Mouse (Mus musculus) lung, postnatal 36 days (tissue): ENCODE measurements around the gene Efnb3.
"Not testable (repeated sequence)": the region's sequence is repeated elsewhere in the genome, so short reads cannot be mapped to it uniquely, and the experiment has no call there.

Experiments
- DNase-seq: peaks from one replicate; pipeline ENCODE4 v3.0.0; 2022; ENCODE audit warnings: mixed read lengths

The Efnb3 gene

GRCm38 (mm10) chr11:69549060-69549656 is 10.8 kb downstream of the Efnb3 start, which contains the start of gene Dnah2:
Gene Dnah2 (minus strand): TSS chr11:69549110.
- no peak for DNase-seq

- DNase-seq: peak; percentile 54
Measured at GRCm38 (mm10) chr11:69547071-69547470, 12.9 kb downstream of the Efnb3 start.

GRCm38 (mm10) chr11:69546423-69547053 is 13.5 kb downstream of the Efnb3 start:
- DNase-seq: peak; percentile 81

GRCm38 (mm10) chr11:69545957-69546356 is 14.0 kb downstream of the Efnb3 start:
- no peak for DNase-seq

GRCm38 (mm10) chr11:69543598-69543997 is 16.4 kb downstream of the Efnb3 start:
- DNase-seq: no peak

- not testable (repeated sequence) for DNase-seq
Measured at GRCm38 (mm10) chr11:69541741-69542140, 18.3 kb downstream of the Efnb3 start.

GRCm38 (mm10) chr11:69540700-69541099 is 19.3 kb downstream of the Efnb3 start:
- DNase-seq: no peak

GRCm38 (mm10) chr11:69534990-69535389 is 25.0 kb downstream of the Efnb3 start:
- DNase-seq: no peak

- DNase-seq: no peak
Measured at GRCm38 (mm10) chr11:69532480-69533150, 27.4 kb downstream of the Efnb3 start.

- DNase-seq: not testable (repeated sequence)
Measured at GRCm38 (mm10) chr11:69530755-69531154, 29.2 kb downstream of the Efnb3 start.

- DNase-seq: not testable (repeated sequence)
Measured at GRCm38 (mm10) chr11:69530281-69530680, 29.7 kb downstream of the Efnb3 start.

GRCm38 (mm10) chr11:69528031-69528390 is 32.0 kb downstream of the Efnb3 start:
- DNase-seq: no peak

GRCm38 (mm10) chr11:69527098-69528030 is 32.6 kb downstream of the Efnb3 start:
- DNase-seq: no peak

- DNase-seq: no peak
Measured at GRCm38 (mm10) chr11:69526631-69527030, 33.4 kb downstream of the Efnb3 start.

- DNase-seq: no peak
Measured at GRCm38 (mm10) chr11:69525661-69526060, 34.3 kb downstream of the Efnb3 start.

GRCm38 (mm10) chr11:69523651-69524050 is 36.4 kb downstream of the Efnb3 start:
- DNase-seq: peak; percentile 60

- DNase-seq: no peak
Measured at GRCm38 (mm10) chr11:69521526-69522149, 38.4 kb downstream of the Efnb3 start.

GRCm38 (mm10) chr11:69519976-69520375 is 40.0 kb downstream of the Efnb3 start:
- no peak for DNase-seq

GRCm38 (mm10) chr11:69516661-69517060 is 43.3 kb downstream of the Efnb3 start:
- DNase-seq: peak; percentile 19

GRCm38 (mm10) chr11:69516151-69516640 is 43.8 kb downstream of the Efnb3 start:
- no peak for DNase-seq

- peak; percentile 67 for DNase-seq
Measured at GRCm38 (mm10) chr11:69513840-69514239, 46.2 kb downstream of the Efnb3 start.

- DNase-seq: no peak
Measured at GRCm38 (mm10) chr11:69510796-69511496, 49.1 kb downstream of the Efnb3 start.
